19 mouse cellular contexts compared by ENCODE assay signal in the genomic region with DNA sequence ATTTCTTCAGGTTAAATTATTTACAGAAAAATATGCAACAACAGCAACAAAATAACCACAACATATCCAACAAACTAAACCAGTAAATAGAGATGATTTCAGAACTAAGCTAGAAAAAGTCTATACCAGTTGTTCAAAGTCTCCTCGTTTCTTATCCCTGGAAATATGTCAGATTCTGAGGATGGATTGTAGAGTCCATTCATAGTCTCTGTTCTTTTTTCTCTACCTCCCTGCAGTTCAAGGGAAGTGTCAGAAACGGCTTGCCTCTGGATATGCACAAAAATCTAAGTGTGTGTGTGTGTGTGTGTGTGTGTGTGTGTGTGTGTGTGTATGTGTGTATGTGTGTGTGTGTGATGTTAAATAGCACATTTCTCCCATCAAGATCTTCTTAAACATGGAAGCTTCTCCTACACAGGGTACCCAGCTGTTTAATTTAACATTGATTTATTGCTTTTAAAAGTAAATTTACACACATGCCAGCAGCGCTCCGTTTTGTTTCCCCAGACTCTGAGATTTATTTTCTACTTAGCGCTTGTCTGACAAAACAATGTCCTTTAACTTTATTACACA. TPM values are rescaled to one million over a fixed set of nuclear protein-coding genes. Genes with fewer than 3 reads are reported as not detected.
A peak's percentile ranks its signal among the peaks of the same experiment; 100 is the strongest.
DNase-seq lines count a peak whose midpoint lies in the region; ATAC-seq lines count a peak whose summit lies in the region.
"Had no signal": no experiment of that assay in that cellular context is flagged by ENCODE, and none has a peak within 500 bp of the region (broad histone marks: within the 10 kb centered on the region; RNA-seq: fewer than 3 reads in every experiment).

No protein-coding gene starts in this region.

- H3K4me3 ChIP-seq in neural tube, embryonic 11.5 days (ENCODE audit: low read depth, low read length), result no peak overlapping the region
- H3K4me3 ChIP-seq in forebrain, embryonic 13.5 days, result peak overlapping the region; percentile 47
- H3K4me3 ChIP-seq in hindbrain, embryonic 14.5 days (replicated peaks; ENCODE audit: low read length), result 0 out of 2 replicates have a peak overlapping the region, but pooled peaks have one; percentile 9
- H3K4me3 ChIP-seq in midbrain, embryonic 16.5 days (ENCODE audit: low read depth, low read length), result no peak overlapping the region
- H3K4me3 ChIP-seq: gastrocnemius, adult 2 months; megakaryocyte, embryonic 14.5 days had no signal

- no peaks in the 10 kb centered on the region for H3K9me3 ChIP-seq in neural tube, embryonic 11.5 days (ENCODE audit: control insufficient read depth, low read length)
- no peaks in the 10 kb centered on the region for H3K9me3 ChIP-seq in forebrain, embryonic 13.5 days (replicated peaks)
- H3K9me3 ChIP-seq in hindbrain, embryonic 14.5 days (ENCODE audit: control insufficient read depth, low read length), result no peaks in the 10 kb centered on the region
- H3K9me3 ChIP-seq in midbrain, embryonic 16.5 days (replicated peaks; ENCODE audit: control insufficient read depth, low read length, poor library complexity, severe bottlenecking), result no peaks in the 10 kb centered on the region

- no peak overlapping the region for H3K9ac ChIP-seq in neural tube, embryonic 11.5 days (ENCODE audit: low read length)
- H3K9ac ChIP-seq in forebrain, embryonic 13.5 days, result peak overlapping the region; percentile 77
- H3K9ac ChIP-seq in hindbrain, embryonic 14.5 days, result peak overlapping the region; percentile 53
- H3K9ac ChIP-seq in midbrain, embryonic 16.5 days (ENCODE audit: low read depth, low read length), result no peak overlapping the region
- H3K9ac ChIP-seq: liver, postnatal 0 days had no signal

- no peak overlapping the region for H3K4me2 ChIP-seq in neural tube, embryonic 11.5 days (ENCODE audit: low read depth)
- peak overlapping the region; percentile 64 for H3K4me2 ChIP-seq in forebrain, embryonic 13.5 days
- peak overlapping the region; percentile 69 for H3K4me2 ChIP-seq in hindbrain, embryonic 14.5 days (replicated peaks)
- H3K4me2 ChIP-seq in midbrain, embryonic 16.5 days (ENCODE audit: low read length), result no peak overlapping the region; the same call in 1 of the 2 replicates

- H3K36me3 ChIP-seq in neural tube, embryonic 11.5 days (ENCODE audit: control insufficient read depth, insufficient read depth, low read length), result no peaks in the 10 kb centered on the region
- H3K36me3 ChIP-seq in forebrain, embryonic 13.5 days (ENCODE audit: poor library complexity, severe bottlenecking), result no peaks in the 10 kb centered on the region
- H3K36me3 ChIP-seq in hindbrain, embryonic 14.5 days (replicated peaks; ENCODE audit: control insufficient read depth, insufficient read depth), result no peaks in the 10 kb centered on the region
- no peaks in the 10 kb centered on the region for H3K36me3 ChIP-seq in midbrain, embryonic 16.5 days (ENCODE audit: control insufficient read depth, insufficient read depth, low read length)

- peaks cover 33% of the 10 kb centered on the region for H3K27me3 ChIP-seq in neural tube, embryonic 11.5 days (ENCODE audit: control insufficient read depth, insufficient read depth, low read length)
- peaks cover 75% of the 10 kb centered on the region for H3K27me3 ChIP-seq in forebrain, embryonic 13.5 days
- H3K27me3 ChIP-seq in hindbrain, embryonic 14.5 days (ENCODE audit: control insufficient read depth, insufficient read depth, low read length), result peaks cover 65% of the 10 kb centered on the region
- H3K27me3 ChIP-seq in midbrain, embryonic 16.5 days (ENCODE audit: control insufficient read depth, insufficient read depth, low read depth, low read length), result peaks cover 23% of the 10 kb centered on the region

- DNase-seq in neural tube, embryonic 11.5 days (ENCODE audit: low spot score), result peak; percentile 47
- DNase-seq in neural tube, embryonic 10.5 days (ENCODE audit: extremely low spot score, low spot score), result no peak
- DNase-seq in hindbrain, embryonic 14.5 days (ENCODE audit: low spot score), result no peak
- DNase-seq in left cerebral cortex, adult 18-20 months (ENCODE audit: low spot score in 2 of 2), result no peak
- DNase-seq: adrenal gland, adult 8-10 months; cerebellum, adult 11 months; cerebellum, postnatal 25 days; gastrocnemius, adult 2 months; heart, postnatal 4 days; kidney, adult 11 months; kidney, postnatal 10 days; liver, postnatal 0 days; lung, postnatal 14 days; thymus, postnatal 14 days had no signal

- peak; percentile 9; the same call in 1 of the 2 replicates for ATAC-seq in neural tube, embryonic 11.5 days (ENCODE audit: insufficient read depth, low FRiP score, low TSS enrichment)
- ATAC-seq in forebrain, embryonic 13.5 days, result no peak
- ATAC-seq in hindbrain, embryonic 14.5 days (ENCODE audit: low FRiP score), result no peak
- ATAC-seq in midbrain, embryonic 16.5 days, result no peak
- ATAC-seq in monocyte, adult 5-6 weeks (replicated peaks; ENCODE audit: insufficient number of reproducible peaks, low FRiP score, low TSS enrichment, poor library complexity, severe bottlenecking), result no peak
- ATAC-seq: liver, postnatal 0 days had no signal

- H3K27ac ChIP-seq in neural tube, embryonic 11.5 days (ENCODE audit: low read depth, low read length), result no peak overlapping the region
- peak overlapping the region; percentile 97 for H3K27ac ChIP-seq in forebrain, embryonic 13.5 days
- H3K27ac ChIP-seq in hindbrain, embryonic 14.5 days, result peak overlapping the region; percentile 81; the same call in 1 of the 2 replicates
- H3K27ac ChIP-seq in midbrain, embryonic 16.5 days (ENCODE audit: low read length), result peak overlapping the region; percentile 55; the same call in 1 of the 2 replicates
- H3K27ac ChIP-seq: gastrocnemius, adult 2 months had no signal

- peaks cover 18% of the 10 kb centered on the region for H3K4me1 ChIP-seq in neural tube, embryonic 11.5 days (ENCODE audit: control insufficient read depth, insufficient read depth, low read length)
- peaks cover 22% of the 10 kb centered on the region for H3K4me1 ChIP-seq in forebrain, embryonic 13.5 days
- H3K4me1 ChIP-seq in hindbrain, embryonic 14.5 days (replicated peaks; ENCODE audit: control insufficient read depth, insufficient read depth, low read length), result peaks cover 13% of the 10 kb centered on the region
- H3K4me1 ChIP-seq in midbrain, embryonic 16.5 days (ENCODE audit: control insufficient read depth, insufficient read depth, low read length), result peaks cover 15% of the 10 kb centered on the region; the same call in 1 of the 2 replicates

- WGBS in neural tube, embryonic 11.5 days, result 4% methylated on average over 5 of the region's 5 CpGs
- 15% methylated on average over 5 of the region's 5 CpGs for WGBS in forebrain, embryonic 13.5 days
- 18% methylated on average over 5 of the region's 5 CpGs for WGBS in hindbrain, embryonic 14.5 days
- 27% methylated on average over 5 of the region's 5 CpGs for WGBS in midbrain, embryonic 16.5 days

RNA-seq across cellular contexts. Expression of gene Nr2f1, which starts 22.1 kb away (rescaled TPM):
- 61.2 and 62.9 TPM in 2 replicates for polyA plus RNA-seq in neural tube, embryonic 11.5 days (2014; fragmentation: Nextera tagmentation; extraction: Ambion mirVana)
- polyA plus RNA-seq in forebrain, embryonic 13.5 days (2015; fragmentation: Nextera tagmentation; extraction: Ambion mirVana), result 94.7 and 112 TPM in 2 replicates
- 64.3 and 70.7 TPM in 2 replicates for polyA plus RNA-seq in hindbrain, embryonic 14.5 days (2014; fragmentation: Nextera tagmentation; extraction: Ambion mirVana)
- 46.0 and 64.0 TPM in 2 replicates for polyA plus RNA-seq in midbrain, embryonic 16.5 days (2015; fragmentation: Nextera tagmentation; extraction: Ambion mirVana)
- 100 to 1,000 TPM; 113 to 124 TPM for total RNA-seq in left cerebral cortex, adult 18-20 months (2021)
- total RNA-seq in monocyte, adult 5-6 weeks (2017), result not detected in 3 replicates
- total RNA-seq: granulocyte monocyte progenitor cell, adult 5-6 weeks had no signal

Comparison
In these comparisons a context has a peak if more than half of its experiments do, and no peak if none do; other contexts are left out.
1. H3K4me2 ChIP-seq: peak in forebrain, embryonic 13.5 days (single experiment) and hindbrain, embryonic 14.5 days (single experiment); none in neural tube, embryonic 11.5 days (single experiment) and midbrain, embryonic 16.5 days (single experiment).
2. H3K4me3 ChIP-seq: peak in forebrain, embryonic 13.5 days (single experiment) and hindbrain, embryonic 14.5 days (single experiment); none in neural tube, embryonic 11.5 days (single experiment) and midbrain, embryonic 16.5 days (single experiment).
3. H3K9ac ChIP-seq: peak in forebrain, embryonic 13.5 days (single experiment) and hindbrain, embryonic 14.5 days (single experiment); none in neural tube, embryonic 11.5 days (single experiment) and midbrain, embryonic 16.5 days (single experiment).